Mouse (Mus musculus): Measurements from ENCODE around the gene Pygl. TPM values are rescaled to one million over a fixed set of nuclear protein-coding genes. Genes with fewer than 3 reads are reported as not detected.
A peak's percentile ranks its signal among the peaks of the same experiment; 100 is the strongest.

Pygl gene
- 77.9 and 124 TPM in 2 replicates for total RNA-seq (2017)

DNA sequence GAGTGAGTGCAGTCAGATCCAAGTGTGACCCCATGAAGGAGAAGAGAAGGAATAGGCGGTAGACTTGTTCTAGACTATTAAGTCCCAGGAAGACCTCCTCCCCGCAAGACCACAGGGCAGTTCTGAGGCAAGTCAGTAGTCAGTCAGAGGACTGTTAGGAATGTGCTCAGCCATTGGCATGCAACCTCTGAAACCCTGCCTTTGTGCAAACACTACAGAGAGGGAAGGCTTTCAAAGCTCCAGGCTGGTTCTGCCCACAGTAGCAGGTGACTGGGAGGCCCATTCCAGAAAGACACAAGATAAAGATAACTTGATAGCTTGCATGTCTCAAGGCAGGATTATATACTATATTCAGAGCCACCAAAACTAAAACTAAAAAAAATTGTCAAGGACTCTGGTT, at the start of gene Pygl:
Gene Pygl, minus strand, starts transcription at position 195 of the 400 bp plus-strand sequence.
- no peak for ATAC-seq (replicated peaks in 1 of 2; ENCODE audit: insufficient read depth in 1 of 2, low FRiP score in 2 of 2, low TSS enrichment in 1 of 2, low read depth in 1 of 2, poor library complexity in 2 of 2, severe bottlenecking in 2 of 2)

DNA sequence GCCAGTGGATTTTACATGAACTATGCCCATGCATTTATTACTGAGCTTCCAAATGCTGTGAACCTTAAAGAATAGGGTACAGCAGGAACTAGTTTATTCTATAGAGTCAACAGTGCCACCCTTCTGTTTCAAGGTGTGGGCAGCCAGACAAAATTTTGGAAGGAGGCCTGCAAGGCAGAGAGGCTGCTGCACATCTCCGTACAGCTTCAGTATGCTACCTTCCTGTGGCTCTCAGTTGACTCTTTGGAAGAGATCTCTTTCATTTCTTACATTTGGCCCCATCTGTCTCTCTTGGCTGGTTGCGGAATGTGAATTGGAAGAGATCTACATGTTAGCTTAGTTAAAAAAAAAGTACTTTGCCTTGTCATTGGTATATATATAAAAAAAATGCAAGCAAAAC, 49.6 kb upstream of the Pygl start:
- no peak for ATAC-seq (replicated peaks in 1 of 2; ENCODE audit: insufficient read depth in 1 of 2, low FRiP score in 2 of 2, low TSS enrichment in 1 of 2, low read depth in 1 of 2, poor library complexity in 2 of 2, severe bottlenecking in 2 of 2)

DNA sequence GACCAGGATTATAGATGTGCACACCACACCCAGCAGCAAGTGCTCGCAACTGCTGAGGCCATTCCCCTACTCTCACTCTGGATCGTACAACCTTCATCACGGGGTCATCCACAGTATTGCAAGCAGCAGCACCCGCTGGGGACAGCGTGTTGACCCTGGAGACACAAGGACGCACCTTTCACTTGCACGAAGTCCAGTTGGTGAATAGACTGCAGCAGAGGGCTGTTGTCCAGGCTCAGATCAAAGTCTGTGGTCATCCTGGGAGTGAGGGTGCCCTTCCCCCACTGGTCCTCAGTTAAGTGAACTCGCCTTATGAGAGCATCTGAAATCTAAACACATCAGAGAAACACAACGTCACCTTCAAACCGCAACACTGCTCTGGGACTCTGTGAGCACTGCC, 49.1 kb upstream of the Pygl start:
- no peak for ATAC-seq (replicated peaks in 1 of 2; ENCODE audit: insufficient read depth in 1 of 2, low FRiP score in 2 of 2, low TSS enrichment in 1 of 2, low read depth in 1 of 2, poor library complexity in 2 of 2, severe bottlenecking in 2 of 2)

DNA sequence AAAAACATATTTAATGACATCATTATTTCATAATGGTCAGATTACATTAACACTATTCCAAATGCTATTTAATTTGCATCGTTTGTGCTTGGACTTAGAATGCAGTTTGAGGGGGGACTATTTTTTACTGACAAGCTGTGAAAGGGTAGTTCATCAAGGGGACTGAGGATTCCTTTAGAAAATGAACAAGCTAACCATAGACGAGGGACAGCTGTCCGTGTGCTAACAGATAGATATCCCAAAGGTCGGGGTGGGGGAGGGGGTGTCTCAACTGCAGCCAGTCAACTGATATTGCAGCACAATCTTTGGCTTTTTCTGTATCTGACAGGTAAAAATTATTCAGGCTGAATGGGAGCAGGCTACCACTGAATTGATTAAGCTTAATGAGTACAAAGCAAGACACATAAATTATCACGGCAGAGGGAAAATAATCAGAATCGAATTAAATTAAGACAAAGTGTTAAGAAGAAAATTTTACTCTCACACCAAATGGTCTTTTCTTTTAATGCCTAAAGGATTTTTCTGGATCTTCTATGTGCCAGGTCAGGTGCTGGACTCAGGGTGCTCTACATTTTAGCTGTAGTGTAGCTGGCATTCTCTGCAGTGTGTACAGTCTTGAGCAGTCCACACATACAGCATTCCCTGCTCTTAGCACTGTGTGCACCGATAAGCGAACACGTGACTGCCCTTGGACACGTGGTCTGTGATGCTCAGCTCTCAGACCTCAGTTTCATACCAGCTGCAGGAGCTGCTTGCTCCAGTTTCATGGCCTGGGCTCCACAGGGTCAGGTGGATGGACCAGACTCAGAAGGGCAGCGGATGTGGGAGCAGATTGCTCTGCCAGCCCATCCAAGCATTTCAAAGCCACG, 46.0 kb upstream of the Pygl start:
- ATAC-seq (replicated peaks in 1 of 2; ENCODE audit: insufficient read depth in 1 of 2, low FRiP score in 2 of 2, low TSS enrichment in 1 of 2, low read depth in 1 of 2, poor library complexity in 2 of 2, severe bottlenecking in 2 of 2), result no peak

DNA sequence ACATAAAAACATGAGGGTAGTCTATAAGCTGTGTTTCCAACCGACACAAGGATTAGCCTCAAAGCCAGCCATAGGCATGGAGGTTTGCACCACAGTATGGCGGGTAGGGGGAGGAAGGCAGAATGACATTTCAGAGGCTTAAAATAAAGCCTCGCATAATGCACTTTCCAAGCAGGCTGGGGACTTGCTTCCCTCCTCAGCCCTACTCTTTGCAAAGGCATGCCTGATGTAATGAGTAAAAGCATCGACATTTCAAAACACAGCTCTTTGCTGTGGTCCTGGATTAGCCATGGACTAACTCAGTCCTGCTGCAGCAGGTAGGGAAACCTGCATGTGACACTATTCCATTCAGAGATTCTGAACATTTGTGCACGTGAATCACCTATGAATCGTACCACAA, 38.4 kb upstream of the Pygl start:
- ATAC-seq (replicated peaks in 1 of 2; ENCODE audit: insufficient read depth in 1 of 2, low FRiP score in 2 of 2, low TSS enrichment in 1 of 2, low read depth in 1 of 2, poor library complexity in 2 of 2, severe bottlenecking in 2 of 2), result no peak

DNA sequence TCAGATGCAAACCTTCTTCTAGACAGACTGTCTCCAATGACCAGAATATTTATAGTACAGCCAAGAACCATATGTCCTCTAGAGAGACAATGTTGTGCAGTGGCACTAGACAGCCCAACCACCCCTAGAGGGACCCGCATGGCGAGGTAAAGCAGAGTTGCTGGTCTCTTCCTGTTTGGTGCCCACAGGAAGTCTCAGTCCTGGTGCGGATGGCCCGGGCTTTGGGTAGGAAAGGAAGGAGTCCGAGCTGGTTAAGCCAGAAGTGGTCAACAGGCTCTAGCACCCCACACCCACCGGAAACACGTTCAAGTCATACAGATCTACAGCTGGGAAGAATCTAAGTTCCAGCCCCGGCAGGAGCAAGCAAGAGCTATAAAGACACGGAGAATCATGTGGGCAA, 36.0 kb upstream of the Pygl start:
- ATAC-seq (replicated peaks in 1 of 2; ENCODE audit: insufficient read depth in 1 of 2, low FRiP score in 2 of 2, low TSS enrichment in 1 of 2, low read depth in 1 of 2, poor library complexity in 2 of 2, severe bottlenecking in 2 of 2), result peak; percentile 19 to 30; a peak in 2 of 4 replicates

DNA sequence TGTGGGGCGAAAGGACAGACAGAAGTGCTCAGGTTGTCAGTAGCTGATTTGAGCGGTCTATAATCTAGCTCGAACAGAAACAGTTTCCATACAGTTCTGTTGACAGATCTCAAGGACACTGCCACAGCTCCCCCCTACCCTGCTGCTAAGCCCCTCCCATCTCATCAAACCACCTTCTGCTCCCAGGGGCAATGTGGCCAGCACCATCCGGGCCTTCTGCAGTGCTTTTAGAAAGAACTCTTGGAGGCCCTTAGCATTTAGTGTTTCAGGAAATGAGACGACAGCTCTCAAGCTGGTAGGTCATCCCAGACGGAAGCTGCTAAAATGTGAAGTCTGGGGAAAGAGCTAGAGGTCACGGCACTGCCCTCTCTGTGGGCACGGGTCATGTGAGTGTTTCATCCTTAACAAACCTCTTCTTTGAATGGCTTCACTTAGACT, 35.2 kb upstream of the Pygl start:
- ATAC-seq (replicated peaks in 1 of 2; ENCODE audit: insufficient read depth in 1 of 2, low FRiP score in 2 of 2, low TSS enrichment in 1 of 2, low read depth in 1 of 2, poor library complexity in 2 of 2, severe bottlenecking in 2 of 2), result peak; percentile 48 to 63

DNA sequence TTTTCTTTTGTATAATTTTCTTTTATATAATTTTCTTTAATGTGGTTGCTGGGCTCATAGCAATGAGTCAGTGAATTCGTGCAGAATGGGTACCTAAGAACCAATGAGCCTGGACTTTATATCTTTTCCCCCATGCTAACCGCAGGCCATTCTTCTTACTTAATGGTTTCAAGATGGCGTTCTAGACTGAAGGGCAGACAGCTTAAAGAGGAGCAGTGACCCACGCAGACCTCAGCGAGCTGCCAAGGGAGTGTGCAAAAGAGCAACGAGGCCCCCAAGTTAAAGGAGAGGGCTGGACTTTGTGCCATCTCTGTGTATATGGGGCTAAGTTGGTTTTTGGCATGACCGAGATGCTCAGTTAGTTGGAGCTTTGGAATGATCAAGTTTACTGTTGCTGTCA, 32.4 kb upstream of the Pygl start:
- ATAC-seq (replicated peaks in 1 of 2; ENCODE audit: insufficient read depth in 1 of 2, low FRiP score in 2 of 2, low TSS enrichment in 1 of 2, low read depth in 1 of 2, poor library complexity in 2 of 2, severe bottlenecking in 2 of 2), result no peak

DNA sequence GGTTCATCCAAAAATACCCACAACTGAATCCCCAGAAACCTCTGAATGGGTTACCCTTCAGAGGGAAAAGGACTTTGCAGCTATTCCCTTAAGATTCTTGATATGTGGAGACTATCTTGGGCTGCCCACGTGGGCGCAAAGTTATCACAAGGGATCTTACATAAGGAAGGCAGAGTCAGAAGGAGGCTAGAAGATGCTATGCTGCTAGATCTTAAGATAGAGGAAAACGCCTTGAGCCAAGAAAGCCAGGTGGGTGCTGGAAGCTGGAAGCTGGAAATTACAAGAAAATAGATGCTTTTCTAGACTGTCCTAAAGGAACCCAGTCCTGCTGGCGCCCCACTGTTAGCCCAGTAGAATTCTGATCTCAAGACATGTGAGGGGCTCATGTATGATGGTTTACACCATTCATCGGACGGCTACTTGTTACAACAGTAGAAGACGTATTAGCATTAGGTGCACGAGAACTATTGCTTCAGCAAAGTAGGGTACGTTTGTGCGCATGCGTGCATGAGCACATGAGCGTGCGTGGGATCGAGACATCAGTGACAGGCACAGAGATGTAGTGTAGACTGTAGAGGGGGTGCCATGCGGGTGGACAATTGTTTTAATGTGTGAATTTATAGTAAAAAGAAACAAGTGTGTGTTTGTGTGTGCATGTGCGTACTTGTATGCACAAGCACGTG, 31.1 kb upstream of the Pygl start:
- ATAC-seq (replicated peaks in 1 of 2; ENCODE audit: insufficient read depth in 1 of 2, low FRiP score in 2 of 2, low TSS enrichment in 1 of 2, low read depth in 1 of 2, poor library complexity in 2 of 2, severe bottlenecking in 2 of 2), result no peak

DNA sequence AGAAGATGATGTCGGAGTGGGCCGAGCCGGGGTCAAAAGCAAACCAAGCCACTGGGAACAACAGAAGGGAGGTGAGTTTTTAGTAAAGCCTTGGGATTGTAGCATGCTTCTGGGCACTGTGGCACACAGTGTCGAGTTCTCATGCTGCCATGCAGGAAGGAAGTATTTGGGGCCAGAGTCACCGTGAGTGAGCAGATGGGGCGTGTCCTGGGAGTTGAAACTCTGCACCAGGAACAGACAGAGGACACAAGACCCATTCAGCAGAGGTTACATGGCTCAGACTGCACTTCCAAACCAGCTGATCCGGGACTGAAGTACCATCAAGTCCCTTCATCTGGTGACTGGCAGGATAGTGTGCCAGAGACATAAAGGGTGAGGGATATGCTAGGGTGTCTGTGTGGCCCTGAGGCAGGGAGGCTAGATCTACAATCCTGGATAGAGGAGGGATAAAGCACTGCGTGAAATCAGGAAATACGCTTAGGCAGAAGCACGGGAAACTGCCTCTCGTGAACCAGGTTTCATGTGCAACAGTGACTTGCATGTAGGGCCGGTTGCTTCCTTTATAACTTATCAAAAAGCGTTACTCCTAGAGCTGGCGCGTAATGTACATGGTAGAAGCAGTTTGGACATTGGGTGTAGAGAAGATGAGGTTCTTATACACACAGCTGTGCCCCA, 20.1 kb upstream of the Pygl start:
- ATAC-seq (replicated peaks in 1 of 2; ENCODE audit: insufficient read depth in 1 of 2, low FRiP score in 2 of 2, low TSS enrichment in 1 of 2, low read depth in 1 of 2, poor library complexity in 2 of 2, severe bottlenecking in 2 of 2), result peak; percentile 94 to 96

DNA sequence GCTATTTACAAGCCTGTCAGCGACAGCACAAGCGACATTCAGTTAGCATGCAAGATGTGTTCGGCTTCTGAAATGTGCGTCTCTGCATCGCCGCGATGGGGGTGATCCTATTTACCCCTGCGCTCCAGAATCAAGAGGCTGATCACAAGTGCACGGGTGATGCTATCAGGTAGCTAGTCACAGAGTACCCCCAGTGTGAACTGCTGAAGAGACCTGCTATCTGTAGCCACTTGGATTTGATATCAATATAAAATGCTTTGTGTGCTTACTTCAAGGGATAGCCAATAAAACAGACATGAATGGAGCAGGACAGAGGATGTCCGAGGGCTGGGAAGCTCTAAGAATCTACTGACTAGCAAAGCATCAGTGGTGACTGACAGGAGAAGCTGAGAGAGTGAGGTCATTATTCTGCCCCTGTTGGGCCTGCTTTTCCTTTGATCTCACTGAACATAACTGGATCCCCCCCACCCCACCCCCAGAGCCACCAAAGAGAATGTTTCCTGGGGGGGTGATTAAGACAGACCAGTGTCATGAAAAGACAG, 18.4 kb upstream of the Pygl start:
- no peak for ATAC-seq (replicated peaks in 1 of 2; ENCODE audit: insufficient read depth in 1 of 2, low FRiP score in 2 of 2, low TSS enrichment in 1 of 2, low read depth in 1 of 2, poor library complexity in 2 of 2, severe bottlenecking in 2 of 2)

DNA sequence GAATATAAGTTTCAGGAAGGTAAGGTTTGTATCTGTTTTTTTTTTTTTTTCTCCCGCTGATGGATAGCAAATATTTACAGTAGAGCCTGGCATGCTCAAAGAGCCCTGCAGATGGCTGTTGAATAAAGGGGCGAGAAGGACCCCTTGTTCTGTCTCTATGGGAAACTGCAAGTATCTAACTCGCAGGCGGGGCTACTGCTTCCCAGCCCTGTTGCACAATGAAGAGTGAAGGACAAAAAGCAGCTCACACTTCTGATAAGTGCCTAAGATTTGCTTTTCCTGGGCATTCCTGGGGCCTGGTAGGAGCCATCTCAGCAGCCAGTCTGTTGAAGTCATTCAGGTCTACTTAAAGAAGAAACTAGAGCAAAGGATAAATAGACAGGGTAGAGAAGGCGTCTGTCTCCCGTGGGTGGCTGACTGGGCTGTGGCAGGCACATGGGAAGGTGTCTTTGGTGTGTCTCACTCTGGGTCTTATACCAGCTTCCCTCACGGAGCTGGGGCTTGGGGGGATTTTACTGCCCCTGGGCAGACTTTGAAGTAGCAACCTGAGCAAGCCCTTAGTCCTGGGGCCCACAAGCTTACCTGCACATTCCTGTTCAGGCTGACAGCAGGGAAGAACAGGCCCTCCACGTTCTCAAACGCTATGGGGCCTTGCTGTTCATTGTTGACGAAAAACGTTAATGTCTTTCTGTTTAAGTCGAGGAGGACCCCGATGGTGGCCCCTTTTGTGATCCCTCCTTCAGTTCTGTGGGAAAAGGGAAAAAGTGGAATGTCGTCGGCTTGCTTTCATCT, 16.6 kb upstream of the Pygl start:
- ATAC-seq (replicated peaks in 1 of 2; ENCODE audit: insufficient read depth in 1 of 2, low FRiP score in 2 of 2, low TSS enrichment in 1 of 2, low read depth in 1 of 2, poor library complexity in 2 of 2, severe bottlenecking in 2 of 2), result no peak

DNA sequence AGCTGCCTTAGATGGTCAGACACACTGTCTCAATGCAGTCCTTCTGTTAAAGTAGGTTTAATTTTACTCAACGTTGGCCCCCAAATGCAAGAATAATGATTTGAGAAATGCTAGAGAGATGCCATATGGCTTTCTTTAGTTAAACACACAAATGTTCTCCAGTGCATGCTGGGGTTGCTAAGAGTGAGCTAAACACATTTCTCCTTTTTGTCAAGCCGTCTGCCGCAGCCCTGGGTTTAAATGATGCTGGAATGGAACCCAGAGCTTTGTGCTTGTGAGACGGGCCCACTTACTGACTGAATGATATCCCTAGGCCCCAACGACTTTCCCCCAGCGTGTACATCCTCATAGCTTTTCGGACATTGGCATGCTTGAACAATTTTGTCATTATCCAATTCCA, 11.3 kb upstream of the Pygl start:
- no peak for ATAC-seq (replicated peaks in 1 of 2; ENCODE audit: insufficient read depth in 1 of 2, low FRiP score in 2 of 2, low TSS enrichment in 1 of 2, low read depth in 1 of 2, poor library complexity in 2 of 2, severe bottlenecking in 2 of 2)

DNA sequence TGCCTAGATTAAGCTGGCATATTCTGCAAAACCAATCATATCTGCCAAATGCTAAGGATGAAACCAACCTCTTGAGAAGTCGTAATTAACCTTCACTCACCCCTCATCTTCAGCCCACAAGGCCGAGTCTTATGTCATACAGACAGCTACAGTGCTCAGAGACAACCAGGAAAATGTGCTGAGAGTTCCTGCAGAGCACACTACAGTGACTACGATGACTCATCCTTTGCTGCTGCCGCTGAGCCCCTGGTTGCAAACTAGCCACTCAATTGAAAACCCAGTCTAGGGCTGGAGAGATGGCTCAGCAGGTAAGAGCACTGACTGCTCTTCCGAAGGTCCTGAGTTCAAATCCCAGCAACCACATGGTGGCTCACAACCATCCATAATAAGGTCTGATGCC, 8.5 kb upstream of the Pygl start:
- no peak for ATAC-seq (replicated peaks in 1 of 2; ENCODE audit: insufficient read depth in 1 of 2, low FRiP score in 2 of 2, low TSS enrichment in 1 of 2, low read depth in 1 of 2, poor library complexity in 2 of 2, severe bottlenecking in 2 of 2)

DNA sequence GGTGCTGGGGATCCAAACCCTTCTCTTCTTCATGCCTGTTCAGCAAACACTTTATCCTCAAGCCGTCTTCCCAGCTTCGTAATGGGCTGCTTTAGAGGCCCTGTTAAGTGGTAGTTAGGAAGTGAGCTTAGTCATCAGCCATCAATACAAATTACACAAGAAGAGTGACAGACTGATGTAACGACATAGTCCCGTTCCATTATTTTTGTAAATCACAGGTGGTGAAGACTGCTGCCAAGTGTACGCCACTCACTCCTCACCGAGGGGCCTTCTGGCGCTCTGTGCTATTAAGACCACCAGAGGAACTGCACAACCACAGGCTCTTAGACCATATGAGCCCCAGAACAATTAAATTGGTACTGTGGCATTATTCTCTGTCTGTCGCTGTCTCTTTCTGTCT, 7.3 kb upstream of the Pygl start:
- no peak for ATAC-seq (replicated peaks in 1 of 2; ENCODE audit: insufficient read depth in 1 of 2, low FRiP score in 2 of 2, low TSS enrichment in 1 of 2, low read depth in 1 of 2, poor library complexity in 2 of 2, severe bottlenecking in 2 of 2)

DNA sequence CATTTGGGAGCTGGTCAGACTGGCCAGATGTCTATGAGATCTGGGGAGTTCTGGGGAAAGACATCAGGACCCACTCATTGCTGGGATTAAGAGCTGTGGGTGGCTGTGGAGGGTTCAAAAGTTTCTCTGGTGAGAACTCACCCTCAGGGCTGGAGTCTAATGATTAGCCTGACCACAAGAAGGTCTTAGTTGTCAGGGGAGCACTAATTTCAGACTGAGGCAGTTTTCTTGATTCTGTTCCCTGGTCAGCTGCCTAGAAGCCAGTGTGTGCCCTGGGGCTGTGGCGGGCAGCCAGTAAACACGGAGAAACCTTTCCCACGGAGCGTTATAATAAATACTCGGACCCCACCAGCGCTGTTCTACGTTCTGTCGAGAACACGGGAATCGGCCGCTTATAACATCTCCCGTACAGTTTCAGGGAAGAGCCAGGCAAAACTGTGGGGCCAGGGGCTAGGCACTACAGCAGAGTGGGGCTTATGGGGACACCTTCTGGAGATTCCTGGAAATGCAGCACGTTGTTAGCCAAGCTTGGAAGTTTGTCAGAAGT, 3.7 kb upstream of the Pygl start:
- peak; percentile 50 to 58 for ATAC-seq (replicated peaks in 1 of 2; ENCODE audit: insufficient read depth in 1 of 2, low FRiP score in 2 of 2, low TSS enrichment in 1 of 2, low read depth in 1 of 2, poor library complexity in 2 of 2, severe bottlenecking in 2 of 2)

DNA sequence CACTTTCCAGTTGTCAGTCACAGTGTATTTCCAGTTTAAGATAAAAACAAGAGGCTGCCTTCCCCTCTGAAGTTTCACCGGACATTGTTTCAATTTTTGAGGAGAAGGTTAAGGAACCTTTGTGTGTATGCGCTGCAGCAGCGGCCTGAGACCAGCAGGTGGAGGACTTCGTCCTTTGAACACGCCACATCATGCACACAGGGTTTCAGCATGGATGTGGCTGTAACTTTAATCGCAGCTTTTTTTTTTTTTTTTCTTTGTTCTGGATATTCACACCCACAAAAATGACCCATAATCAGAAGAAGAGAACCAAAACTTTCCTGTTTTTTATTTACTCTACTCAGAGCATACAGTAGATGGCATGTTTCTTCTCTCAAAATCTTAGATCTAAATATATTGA, 3.1 kb upstream of the Pygl start:
- peak; percentile 83 to 87 for ATAC-seq (replicated peaks in 1 of 2; ENCODE audit: insufficient read depth in 1 of 2, low FRiP score in 2 of 2, low TSS enrichment in 1 of 2, low read depth in 1 of 2, poor library complexity in 2 of 2, severe bottlenecking in 2 of 2)
